Mouse (Mus musculus) C2C12 (cell line): ENCODE measurements around the gene Crtam. TPM values are rescaled to one million over a fixed set of nuclear protein-coding genes. Genes with fewer than 3 reads are reported as not detected.

Source experiments
- H3K27me3 ChIP-seq: one replicate; pipeline ENCODE4 v1.6.1; 2011; ENCODE audit not compliant: control insufficient read depth, insufficient read depth, insufficient read length
- H3K36me3 ChIP-seq: one replicate; pipeline ENCODE4 v1.6.1; 2011; ENCODE audit not compliant: control insufficient read depth, insufficient read depth
- H3K4me3 ChIP-seq: one replicate; pipeline ENCODE4 v1.5.1; 2011; ENCODE audit warnings: mild to moderate bottlenecking, control low read depth; ENCODE audit not compliant: poor library complexity, insufficient read depth, severe bottlenecking
- H3K79me2 ChIP-seq: one replicate; pipeline ENCODE4 v1.6.1; 2011; ENCODE audit not compliant: control insufficient read depth, insufficient read depth
- H3K79me3 ChIP-seq: one replicate; pipeline ENCODE4 v1.6.1; 2011; ENCODE audit warnings: low read depth, control low read depth
- H3ac ChIP-seq: one replicate; pipeline ENCODE3; 2011; ENCODE audit warnings: low read depth; ENCODE audit not compliant: control insufficient read depth, insufficient read length
- CEBPB ChIP-seq: IDR thresholded peaks from one replicate; pipeline ENCODE4 v1.6.1; 2011; ENCODE audit warnings: low read depth, mild to moderate bottlenecking, control low read depth, moderate library complexity
- CTCF ChIP-seq: IDR thresholded peaks from one replicate; pipeline ENCODE4 v1.5.1; 2011; ENCODE audit not compliant: control insufficient read depth, insufficient read depth, insufficient read length
- FOSL1 ChIP-seq: IDR thresholded peaks from one replicate; pipeline ENCODE4 v1.8.0; 2011; ENCODE audit warnings: mild to moderate bottlenecking, low read length; ENCODE audit not compliant: poor library complexity, insufficient read depth, severe bottlenecking
- MAX ChIP-seq: IDR thresholded peaks from one replicate; pipeline ENCODE4 v1.6.1; 2011; ENCODE audit warnings: mild to moderate bottlenecking, control low read depth
- MYOD1 ChIP-seq: IDR thresholded peaks from one replicate; pipeline ENCODE4 v1.6.1; 2011; ENCODE audit warnings: low read depth; ENCODE audit not compliant: control insufficient read depth, insufficient read length
- MYOG ChIP-seq: IDR thresholded peaks from one replicate; pipeline ENCODE4 v1.6.1; 2011; ENCODE audit not compliant: control insufficient read depth, insufficient read length; ENCODE audit errors: extremely low read depth
- USF1 ChIP-seq: IDR thresholded peaks from one replicate; pipeline ENCODE4 v1.6.1; 2011; ENCODE audit warnings: low read depth, mild to moderate bottlenecking, control low read depth, moderate library complexity
- polyA plus RNA-seq: library from polyadenylated mRNA; unstranded; fragments of >200 nt; fragmentation: generic; extraction: Trizol; gene quantifications from one replicate; pipeline ENCODE4 v1.2.1, GENCODE M21; 2012; ENCODE audit warnings: missing spikeins

Crtam gene
- polyA plus RNA-seq, 1 experiment, result 0.04 TPM

DNA sequence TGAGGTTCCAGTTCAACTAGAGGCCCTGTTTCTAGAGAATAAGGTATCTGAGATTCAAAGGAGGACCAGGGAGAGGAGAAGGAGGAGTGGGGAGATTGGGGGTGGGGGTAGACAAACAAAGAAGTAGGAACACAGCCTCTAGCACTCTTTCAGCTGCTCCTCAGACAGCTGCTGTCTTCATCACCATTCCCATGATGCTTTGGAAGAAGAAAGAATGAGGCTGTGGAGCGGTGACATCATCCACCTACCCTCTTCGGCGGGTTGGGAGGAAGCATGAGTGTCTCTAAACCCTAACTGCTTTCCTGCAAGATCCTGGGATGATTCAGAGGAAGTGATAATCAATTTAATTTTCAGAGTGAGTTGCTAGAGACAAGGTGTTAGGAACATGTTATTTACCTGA lies 44.4 kb upstream of the Crtam start:
- Histone ChIP-seq H3K79me3 (no peaks in the 10 kb centered on the region), H3K27me3 (no peaks in the 10 kb centered on the region), H3K4me3 (no peak overlapping the region), H3K79me2 (no peaks in the 10 kb centered on the region), H3K36me3 (no peaks in the 10 kb centered on the region), H3ac (no peak overlapping the region)
- TF ChIP-seq MYOG (no peak), MYOD1 (peak; percentile 43)

DNA sequence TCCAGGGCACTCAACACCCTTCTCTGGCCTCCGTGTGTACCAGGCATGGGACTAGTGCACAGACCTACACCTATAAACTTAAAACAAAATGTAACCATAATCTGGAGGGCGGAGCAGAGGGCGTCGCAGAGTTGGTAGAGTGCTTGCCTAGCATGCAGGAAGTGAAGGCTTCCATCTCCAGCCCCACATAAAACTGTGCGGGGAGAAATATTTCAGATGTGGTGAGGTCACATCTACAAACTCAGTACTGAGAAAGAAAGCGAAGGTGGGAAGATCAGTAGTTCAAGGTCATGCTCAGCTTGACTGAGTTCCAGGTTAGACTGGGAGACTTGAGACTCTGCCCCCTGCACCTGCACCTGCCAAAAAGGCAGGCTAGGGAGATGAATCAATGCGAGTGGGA lies 43.8 kb upstream of the Crtam start:
- Histone ChIP-seq H3K79me2 (no peaks in the 10 kb centered on the region), H3ac (no peak overlapping the region), H3K36me3 (no peaks in the 10 kb centered on the region), H3K79me3 (no peaks in the 10 kb centered on the region), H3K27me3 (no peaks in the 10 kb centered on the region), H3K4me3 (no peak overlapping the region)
- no peak for TF ChIP-seq MYOG
- no peak for TF ChIP-seq MYOD1
- no peak for TF ChIP-seq CTCF
- TF ChIP-seq MAX, result no peak
- TF ChIP-seq USF1, result no peak
- no peak for TF ChIP-seq CEBPB

DNA sequence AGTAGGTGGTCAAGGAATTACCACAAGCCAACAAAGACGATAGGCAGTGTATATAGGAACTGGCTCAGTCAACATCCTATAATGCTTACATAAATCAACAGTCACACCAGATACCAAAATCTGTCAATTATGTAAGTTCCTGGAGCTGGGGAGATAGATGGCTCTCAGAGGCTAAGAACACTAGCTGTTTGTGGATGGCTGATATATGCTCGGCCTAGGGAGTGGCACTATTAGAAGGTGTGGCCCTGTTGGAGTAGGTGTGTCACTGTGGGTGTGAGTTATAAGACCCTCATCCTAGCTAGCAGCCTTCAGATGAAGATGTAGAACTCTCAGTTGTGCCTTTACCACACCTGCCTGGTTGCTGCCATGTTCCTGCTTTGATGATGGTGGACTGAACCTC lies 43.2 kb upstream of the Crtam start:
- TF ChIP-seq CTCF, result no peak
- no peak for TF ChIP-seq FOSL1
- no peak for TF ChIP-seq USF1
- TF ChIP-seq CEBPB, result no peak
- no peak for TF ChIP-seq MAX
- no peak for TF ChIP-seq MYOD1
- Histone ChIP-seq H3ac (no peak overlapping the region), H3K36me3 (no peaks in the 10 kb centered on the region), H3K27me3 (no peaks in the 10 kb centered on the region), H3K79me2 (no peaks in the 10 kb centered on the region), H3K79me3 (no peaks in the 10 kb centered on the region), H3K4me3 (no peak overlapping the region)

DNA sequence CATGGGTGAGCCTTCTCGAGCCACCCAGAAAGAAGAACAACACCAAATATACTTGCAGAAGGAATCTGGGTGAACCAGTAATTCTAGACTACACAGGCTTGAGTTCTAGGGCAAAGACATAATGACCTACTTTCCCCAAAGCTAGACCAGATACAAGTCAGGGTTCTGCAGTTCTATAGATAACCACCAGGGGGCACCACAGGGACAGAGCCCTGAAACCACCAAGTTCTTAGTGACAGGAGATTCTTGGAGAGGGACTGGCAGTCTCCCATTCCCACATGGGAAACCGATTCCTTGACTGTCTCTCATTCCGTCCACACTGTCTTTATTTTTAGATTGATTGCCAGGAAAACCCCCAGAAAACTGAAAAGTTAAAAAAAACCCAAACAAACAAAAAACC lies 40.2 kb upstream of the Crtam start:
- no peaks in the 10 kb centered on the region for H3K36me3 ChIP-seq
- H3ac ChIP-seq, result no peak overlapping the region
- no peaks in the 10 kb centered on the region for H3K27me3 ChIP-seq
- H3K79me3 ChIP-seq, result no peaks in the 10 kb centered on the region
- H3K79me2 ChIP-seq, result no peaks in the 10 kb centered on the region
- no peak for TF ChIP-seq MYOG
- peak; percentile 12 for TF ChIP-seq CTCF
- H3K4me3 ChIP-seq, result no peak overlapping the region

DNA sequence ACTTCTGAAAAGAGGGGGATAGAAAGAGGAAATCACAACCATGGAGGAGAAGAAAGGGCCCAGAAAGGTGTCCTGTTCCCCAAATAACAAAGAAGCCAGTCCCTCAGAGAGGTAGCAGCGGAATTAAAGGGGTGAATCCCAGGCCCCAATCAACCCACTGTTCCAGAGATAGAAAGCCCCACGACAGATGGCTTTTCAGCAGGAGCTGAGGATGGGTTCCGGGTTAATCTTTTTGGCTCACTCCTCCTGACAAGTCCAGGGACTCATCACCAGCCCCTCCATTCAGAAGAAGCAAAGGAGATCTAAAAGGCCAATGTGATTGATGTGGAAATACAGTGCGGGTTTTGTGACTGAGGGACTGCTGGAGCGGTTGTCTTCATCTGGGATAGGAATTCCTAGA lies 39.2 kb upstream of the Crtam start:
- TF ChIP-seq CTCF (no peak), MYOD1 (no peak), USF1 (no peak), MAX (no peak), MYOG (no peak), CEBPB (no peak), FOSL1 (no peak)
- H3K27me3 ChIP-seq, result no peaks in the 10 kb centered on the region
- no peaks in the 10 kb centered on the region for H3K79me3 ChIP-seq
- no peaks in the 10 kb centered on the region for H3K36me3 ChIP-seq
- no peaks in the 10 kb centered on the region for H3K79me2 ChIP-seq
- no peak overlapping the region for H3ac ChIP-seq
- H3K4me3 ChIP-seq, result no peak overlapping the region

DNA sequence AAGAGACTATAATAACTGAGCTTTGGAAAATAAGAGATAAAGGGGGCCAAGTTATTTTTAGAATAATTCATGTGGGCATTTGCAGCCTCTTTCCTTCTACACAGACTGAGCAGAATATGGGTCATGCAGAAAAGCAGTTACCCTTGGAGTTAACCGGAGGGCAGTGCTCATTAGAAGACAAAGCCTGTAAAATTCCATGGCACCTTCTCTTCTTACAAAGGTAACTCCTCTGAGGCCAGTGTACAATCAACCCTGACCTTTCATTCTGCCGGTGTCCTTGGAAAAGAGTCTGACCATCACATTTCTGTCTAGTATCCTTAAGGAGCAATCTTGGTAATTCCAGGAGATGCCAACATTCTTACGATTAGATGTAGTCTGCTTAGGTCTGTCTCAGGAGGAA lies 37.0 kb upstream of the Crtam start:
- Histone ChIP-seq H3K79me3 (no peaks in the 10 kb centered on the region), H3ac (no peak overlapping the region), H3K4me3 (no peak overlapping the region), H3K79me2 (no peaks in the 10 kb centered on the region), H3K27me3 (no peaks in the 10 kb centered on the region), H3K36me3 (no peaks in the 10 kb centered on the region)
- no peak for TF ChIP-seq CTCF
- TF ChIP-seq CEBPB, result no peak
- TF ChIP-seq USF1, result no peak
- no peak for TF ChIP-seq MAX
- no peak for TF ChIP-seq FOSL1
- no peak for TF ChIP-seq MYOD1
- TF ChIP-seq MYOG, result no peak
